In the genomic region with DNA sequence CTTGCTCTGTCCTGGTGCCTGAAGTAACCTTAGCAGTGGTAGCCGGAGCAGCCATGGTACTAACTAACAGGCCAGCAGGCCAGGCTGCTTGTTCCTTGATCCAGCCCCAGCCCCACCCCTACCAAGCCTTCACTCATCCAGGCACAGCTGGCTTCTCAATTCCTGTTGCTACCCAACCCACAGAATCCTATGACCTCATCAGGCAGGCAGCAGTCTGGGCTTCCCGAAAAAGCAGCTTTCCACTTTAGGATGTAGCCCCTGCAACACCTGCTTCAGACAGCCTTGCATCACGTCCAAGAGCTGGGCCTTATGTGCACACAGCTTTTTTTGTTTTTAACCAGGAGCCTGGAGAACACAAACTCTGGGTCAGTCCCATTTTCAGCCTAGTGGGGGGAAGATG, we compare ENCODE assay signal across 9 mouse cellular contexts.
DNase-seq lines count a peak whose midpoint lies in the region; ATAC-seq and TF ChIP-seq lines count a peak whose summit lies in the region.
"Had no signal": no experiment of that assay in that cellular context is flagged by ENCODE, and none has a peak within 500 bp of the region (broad histone marks: within the 10 kb centered on the region; RNA-seq: fewer than 3 reads in every experiment).

No protein-coding gene starts in this region.

- H3K4me2 ChIP-seq in hindbrain, embryonic 13.5 days, result no peak overlapping the region
- H3K4me2 ChIP-seq in hindbrain, embryonic 16.5 days (ENCODE audit: low read length), result no peak overlapping the region
- no peak overlapping the region for H3K4me2 ChIP-seq in midbrain, postnatal 0 days (ENCODE audit: low read depth, low read length, poor library complexity, severe bottlenecking)
- H3K4me2 ChIP-seq in kidney, embryonic 15.5 days, result no peak overlapping the region

- H3K36me3 ChIP-seq in hindbrain, embryonic 10.5 days, result peaks cover 8% of the 10 kb centered on the region
- H3K36me3 ChIP-seq in hindbrain, embryonic 13.5 days, result no peaks in the 10 kb centered on the region
- no peaks in the 10 kb centered on the region for H3K36me3 ChIP-seq in hindbrain, embryonic 16.5 days (ENCODE audit: control insufficient read depth, insufficient read depth, low read length)
- no peaks in the 10 kb centered on the region for H3K36me3 ChIP-seq in midbrain, postnatal 0 days (ENCODE audit: insufficient read depth, low read length)
- no peaks in the 10 kb centered on the region for H3K36me3 ChIP-seq in kidney, embryonic 15.5 days

- ATAC-seq in hindbrain, embryonic 13.5 days (ENCODE audit: low FRiP score), result no peak
- ATAC-seq in hindbrain, embryonic 16.5 days, result 0 out of 2 replicates have a peak, but pooled peaks have one; percentile 29
- ATAC-seq in midbrain, postnatal 0 days (ENCODE audit: low FRiP score), result 0 out of 2 replicates have a peak, but pooled peaks have one; percentile 18
- ATAC-seq in kidney, embryonic 15.5 days (replicated peaks; ENCODE audit: low FRiP score), result no peak

- H3K27me3 ChIP-seq in hindbrain, embryonic 10.5 days (ENCODE audit: insufficient read depth, poor library complexity, severe bottlenecking), result no peaks in the 10 kb centered on the region
- H3K27me3 ChIP-seq in hindbrain, embryonic 13.5 days, result no peaks in the 10 kb centered on the region
- H3K27me3 ChIP-seq in hindbrain, embryonic 16.5 days (replicated peaks; ENCODE audit: control insufficient read depth, insufficient read depth, low read length), result no peaks in the 10 kb centered on the region
- H3K27me3 ChIP-seq in midbrain, postnatal 0 days (ENCODE audit: insufficient read depth, low read length), result no peaks in the 10 kb centered on the region
- H3K27me3 ChIP-seq in kidney, embryonic 15.5 days, result no peaks in the 10 kb centered on the region

- H3K9me3 ChIP-seq in hindbrain, embryonic 10.5 days, result no peaks in the 10 kb centered on the region
- no peaks in the 10 kb centered on the region for H3K9me3 ChIP-seq in hindbrain, embryonic 13.5 days
- H3K9me3 ChIP-seq in hindbrain, embryonic 16.5 days (ENCODE audit: control insufficient read depth, low read length), result no peaks in the 10 kb centered on the region
- H3K9me3 ChIP-seq in midbrain, postnatal 0 days (ENCODE audit: low read length), result no peaks in the 10 kb centered on the region
- no peaks in the 10 kb centered on the region for H3K9me3 ChIP-seq in kidney, embryonic 15.5 days (replicated peaks)
- H3K9me3 ChIP-seq: G1E had no signal

- TF ChIP-seq CTCF in midbrain, postnatal 0 days (IDR thresholded peaks at IDR 0.05), result no peak

- WGBS in hindbrain, embryonic 10.5 days, result 33% methylated on average over 3 of the region's 3 CpGs
- whole genome bisulfite sequencing in hindbrain, embryonic 13.5 days, result 27% methylated on average over 3 of the region's 3 CpGs
- 38% methylated on average over 3 of the region's 3 CpGs for WGBS in hindbrain, embryonic 16.5 days
- WGBS in midbrain, postnatal 0 days, result 23% methylated on average over 3 of the region's 3 CpGs
- WGBS in kidney, embryonic 15.5 days, result 32% methylated on average over 3 of the region's 3 CpGs

- peaks cover 49% of the 10 kb centered on the region for H3K4me1 ChIP-seq in hindbrain, embryonic 10.5 days (replicated peaks)
- peaks cover 25% of the 10 kb centered on the region for H3K4me1 ChIP-seq in hindbrain, embryonic 13.5 days (replicated peaks)
- H3K4me1 ChIP-seq in hindbrain, embryonic 16.5 days (ENCODE audit: control insufficient read depth, insufficient read depth, low read depth, low read length), result peaks cover 13% of the 10 kb centered on the region
- peaks cover 14% of the 10 kb centered on the region; the same call in 1 of the 2 replicates for H3K4me1 ChIP-seq in midbrain, postnatal 0 days (ENCODE audit: insufficient read depth, low read length)
- peaks cover 3% of the 10 kb centered on the region; the same call in 1 of the 2 replicates for H3K4me1 ChIP-seq in kidney, embryonic 15.5 days

- H3K27ac ChIP-seq in hindbrain, embryonic 10.5 days, result peak overlapping the region; percentile 66
- H3K27ac ChIP-seq in hindbrain, embryonic 13.5 days, result no peak overlapping the region
- no peak overlapping the region for H3K27ac ChIP-seq in hindbrain, embryonic 16.5 days (ENCODE audit: low read depth, low read length)
- no peak overlapping the region for H3K27ac ChIP-seq in midbrain, postnatal 0 days (ENCODE audit: low read depth, low read length)
- H3K27ac ChIP-seq in kidney, embryonic 15.5 days, result no peak overlapping the region

- H3K4me3 ChIP-seq in hindbrain, embryonic 10.5 days, result no peak overlapping the region
- no peak overlapping the region for H3K4me3 ChIP-seq in hindbrain, embryonic 13.5 days
- H3K4me3 ChIP-seq in hindbrain, embryonic 16.5 days (ENCODE audit: low read length), result no peak overlapping the region
- no peak overlapping the region for H3K4me3 ChIP-seq in midbrain, postnatal 0 days (ENCODE audit: low read depth, low read length)
- no peak overlapping the region for H3K4me3 ChIP-seq in kidney, embryonic 15.5 days (replicated peaks)

- no peak overlapping the region for H3K9ac ChIP-seq in hindbrain, embryonic 13.5 days
- H3K9ac ChIP-seq in hindbrain, embryonic 16.5 days (ENCODE audit: low read depth, low read length), result no peak overlapping the region
- H3K9ac ChIP-seq in midbrain, postnatal 0 days (replicated peaks; ENCODE audit: low read length, poor library complexity, severe bottlenecking), result no peak overlapping the region
- H3K9ac ChIP-seq in kidney, embryonic 15.5 days, result no peak overlapping the region

- DNase-seq in hindbrain, embryonic 10.5 days (ENCODE audit: low spot score), result peak; percentile 64
- peak; percentile 75 for DNase-seq in embryo, embryonic 10.5 days (ENCODE audit: low spot score)
- no peak for DNase-seq in midbrain, postnatal 0 days (ENCODE audit: low spot score)
- no peak for DNase-seq in spleen, adult 18-20 months
- DNase-seq in adrenal gland, postnatal 25 days, result no peak

Comparison
In these comparisons a context has a peak if more than half of its experiments do, and no peak if none do; other contexts are left out.
1. ATAC-seq: peak in hindbrain, embryonic 16.5 days (single experiment) and midbrain, postnatal 0 days (single experiment); none in hindbrain, embryonic 13.5 days (single experiment) and kidney, embryonic 15.5 days (single experiment).
2. DNase-seq: peak in hindbrain, embryonic 10.5 days (single experiment) and embryo, embryonic 10.5 days (single experiment); none in midbrain, postnatal 0 days (single experiment), spleen, adult 18-20 months (0 of 2) and adrenal gland, postnatal 25 days (single experiment).